Mouse (Mus musculus): ENCODE results near the gene Hes3. TPM values are rescaled to one million over a fixed set of nuclear protein-coding genes. Genes with fewer than 3 reads are reported as not detected.
A peak's percentile ranks its signal among the peaks of the same experiment; 100 is the strongest.

Hes3 gene
- polyA plus RNA-seq, 1 experiment from 2014 or later, result not detected

DNA sequence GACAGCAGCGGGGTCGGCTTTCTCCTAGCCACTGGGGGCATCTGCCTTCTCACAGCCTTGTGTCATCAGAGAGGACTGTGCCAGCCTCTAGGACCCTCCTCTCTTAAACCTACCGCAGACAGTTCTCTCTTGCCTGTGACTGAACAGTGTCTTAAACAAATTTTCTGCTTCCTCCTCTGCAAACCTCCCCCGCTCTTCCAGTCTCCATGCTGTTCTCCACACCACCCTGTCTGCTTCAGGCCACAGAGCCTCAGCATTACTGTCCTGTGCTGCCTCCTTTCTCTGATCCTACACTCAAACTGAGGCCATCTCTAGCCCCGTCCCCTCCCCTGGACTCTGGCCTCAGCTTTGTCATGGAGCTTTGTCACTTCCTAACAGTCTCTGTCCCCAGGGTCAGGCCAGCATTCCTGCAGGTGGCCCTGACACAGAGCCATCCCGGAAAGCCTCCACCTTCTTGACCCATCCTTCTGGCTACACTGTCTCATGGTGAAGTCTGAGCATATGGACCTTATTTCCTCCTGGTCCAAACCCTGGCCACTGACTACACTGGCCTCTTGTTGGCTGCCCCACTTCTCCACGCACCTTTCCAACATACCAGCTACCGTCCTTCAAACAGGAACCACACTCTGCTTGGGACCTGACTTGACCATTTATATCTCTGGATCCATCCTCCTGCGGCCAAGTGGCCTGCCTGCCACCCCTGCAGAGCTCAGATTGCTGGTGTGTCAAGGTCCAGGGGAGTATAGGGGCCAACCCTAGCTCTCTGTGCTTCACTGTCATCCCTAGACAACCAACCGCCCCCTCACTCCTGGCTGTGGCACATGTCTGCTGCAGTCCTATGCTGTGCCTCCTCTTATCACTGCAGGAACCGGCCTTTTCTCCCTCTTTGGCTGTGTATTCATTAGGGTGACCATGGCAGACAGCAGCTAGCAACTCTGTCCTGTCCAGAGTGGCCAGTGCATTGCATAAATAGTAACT lies 46.6 kb downstream of the Hes3 start:
- Histone ChIP-seq H3K27me3 (ENCODE audit: insufficient read depth, low read length) (no peaks in the 10 kb centered on the region), H3K4me1 (ENCODE audit: insufficient read depth, low read length) (no peaks in the 10 kb centered on the region; the same call in 1 of the 2 replicates), H3K9me3 (ENCODE audit: low read length) (no peaks in the 10 kb centered on the region), H3K4me3 (ENCODE audit: low read length) (no peak overlapping the region), H3K36me3 (ENCODE audit: insufficient read depth, low read length) (no peaks in the 10 kb centered on the region), H3K9ac (replicated peaks; ENCODE audit: low read length) (no peak overlapping the region), H3K4me2 (replicated peaks; ENCODE audit: low read depth, low read length) (no peak overlapping the region), H3K27ac (ENCODE audit: low read length) (no peak overlapping the region)
- ATAC-seq (ENCODE audit: low FRiP score, low TSS enrichment), result no peak
- WGBS, result 59% methylated on average over 11 of the region's 11 CpGs

DNA sequence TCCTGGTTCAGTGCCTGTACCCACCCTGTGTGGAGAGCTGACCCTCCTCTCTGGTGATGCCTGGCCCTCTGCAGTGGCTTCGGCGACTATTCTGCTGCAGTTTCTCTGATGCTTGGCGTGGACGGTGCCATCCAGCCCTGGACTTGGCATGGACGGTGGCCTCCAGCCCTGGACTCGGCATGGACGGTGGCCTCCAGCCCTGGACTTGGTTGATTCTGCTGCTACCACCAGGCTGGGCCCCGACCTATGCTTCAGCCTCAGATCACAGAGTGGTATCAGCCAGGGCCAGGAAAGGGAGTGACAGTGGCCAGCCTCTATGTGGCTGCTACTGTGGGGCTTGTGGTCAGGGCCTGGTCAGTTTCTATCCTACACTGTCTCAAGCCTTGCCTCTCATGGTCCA lies 47.5 kb downstream of the Hes3 start:
- 95% methylated on average over 8 of the region's 8 CpGs for WGBS
- Histone ChIP-seq H3K4me3 (ENCODE audit: low read length) (no peak overlapping the region), H3K4me2 (replicated peaks; ENCODE audit: low read depth, low read length) (no peak overlapping the region), H3K9ac (replicated peaks; ENCODE audit: low read length) (no peak overlapping the region), H3K9me3 (ENCODE audit: low read length) (no peaks in the 10 kb centered on the region), H3K36me3 (ENCODE audit: insufficient read depth, low read length) (no peaks in the 10 kb centered on the region), H3K4me1 (ENCODE audit: insufficient read depth, low read length) (no peaks in the 10 kb centered on the region; the same call in 1 of the 2 replicates), H3K27ac (ENCODE audit: low read length) (0 out of 2 replicates have a peak overlapping the region, but pooled peaks have one; percentile 6), H3K27me3 (ENCODE audit: insufficient read depth, low read length) (no peaks in the 10 kb centered on the region)
- no peak for ATAC-seq (ENCODE audit: low FRiP score, low TSS enrichment)

DNA sequence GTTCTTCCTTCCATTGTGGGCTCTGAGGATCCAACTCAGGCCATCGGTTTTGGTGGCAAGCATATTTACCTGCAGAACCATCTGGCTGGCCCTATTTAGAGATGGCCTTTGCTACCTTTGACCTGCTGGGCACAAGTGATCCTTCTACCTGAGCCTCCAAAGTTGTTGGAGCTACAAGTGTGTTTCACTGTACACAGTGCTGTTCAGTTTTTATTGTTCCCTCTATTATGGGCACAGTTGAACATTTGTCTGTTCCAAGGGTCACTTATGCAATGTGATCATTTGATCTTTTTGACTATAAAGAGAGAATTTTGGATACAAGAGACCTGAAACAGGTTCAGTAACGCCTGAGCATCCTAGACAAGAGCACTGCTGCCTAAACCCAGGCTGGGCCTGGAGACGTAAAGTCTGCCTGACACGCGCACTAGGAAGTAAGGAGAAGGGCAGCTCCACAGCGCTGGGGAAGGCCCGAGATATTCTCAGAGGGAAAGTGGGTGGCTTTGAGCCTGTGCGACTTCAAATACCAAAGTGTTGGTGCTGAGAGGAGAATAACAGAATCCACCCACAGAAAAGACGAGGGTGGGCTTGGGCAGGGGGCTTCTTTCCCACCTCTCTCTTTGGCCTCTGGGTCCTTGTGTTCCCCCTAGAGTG lies 48.1 kb downstream of the Hes3 start:
- H3K9me3 ChIP-seq (ENCODE audit: low read length), result no peaks in the 10 kb centered on the region
- H3K4me3 ChIP-seq (ENCODE audit: low read length), result no peak overlapping the region
- no peaks in the 10 kb centered on the region; the same call in 1 of the 2 replicates for H3K4me1 ChIP-seq (ENCODE audit: insufficient read depth, low read length)
- H3K9ac ChIP-seq (replicated peaks; ENCODE audit: low read length), result no peak overlapping the region
- ATAC-seq (ENCODE audit: low FRiP score, low TSS enrichment), result no peak
- no peak overlapping the region for H3K4me2 ChIP-seq (replicated peaks; ENCODE audit: low read depth, low read length)
- H3K27ac ChIP-seq (ENCODE audit: low read length), result no peak overlapping the region
- H3K27me3 ChIP-seq (ENCODE audit: insufficient read depth, low read length), result no peaks in the 10 kb centered on the region
- 84% methylated on average over 9 of the region's 9 CpGs for WGBS
- no peaks in the 10 kb centered on the region for H3K36me3 ChIP-seq (ENCODE audit: insufficient read depth, low read length)

GRCm38 (mm10) chr4:152239974-152240373 lies 51.5 kb downstream of the Hes3 start:
- Histone ChIP-seq H3K9ac (replicated peaks; ENCODE audit: low read length) (no peak overlapping the region), H3K27me3 (ENCODE audit: insufficient read depth, low read length) (no peaks in the 10 kb centered on the region), H3K36me3 (ENCODE audit: insufficient read depth, low read length) (no peaks in the 10 kb centered on the region), H3K27ac (ENCODE audit: low read length) (no peak overlapping the region), H3K4me2 (replicated peaks; ENCODE audit: low read depth, low read length) (no peak overlapping the region), H3K4me3 (ENCODE audit: low read length) (no peak overlapping the region), H3K4me1 (ENCODE audit: insufficient read depth, low read length) (no peaks in the 10 kb centered on the region; the same call in 1 of the 2 replicates), H3K9me3 (ENCODE audit: low read length) (no peaks in the 10 kb centered on the region)
- ATAC-seq (ENCODE audit: low FRiP score, low TSS enrichment), result no peak
- WGBS, result 74% methylated on average over 4 of the region's 4 CpGs

Other genes with a start within 250 kb of the Hes3 start
- gene Plekhg5, start 219.2 kb downstream of the Hes3 start, polyA plus RNA-seq (2015; fragmentation: Nextera tagmentation; extraction: Ambion mirVana), result 25.5 and 28.1 TPM in 2 replicates
- gene Tnfrsf25, start 175.7 kb downstream of the Hes3 start, polyA plus RNA-seq (2015; fragmentation: Nextera tagmentation; extraction: Ambion mirVana), result 1.9 and 3.0 TPM in 2 replicates
- 22.2 and 30.6 TPM in 2 replicates for gene Espn, start 139.3 kb downstream of the Hes3 start, polyA plus RNA-seq (2015; fragmentation: Nextera tagmentation; extraction: Ambion mirVana)
- 0.14 and 0.57 TPM in 2 replicates for gene Hes2, start 132.8 kb downstream of the Hes3 start, polyA plus RNA-seq (2015; fragmentation: Nextera tagmentation; extraction: Ambion mirVana)
- 75.1 and 76.4 TPM in 2 replicates for gene Acot7, start 113.5 kb downstream of the Hes3 start, polyA plus RNA-seq (2015; fragmentation: Nextera tagmentation; extraction: Ambion mirVana)
- 5.3 and 6.2 TPM in 2 replicates for gene Gpr153, start 17.4 kb downstream of the Hes3 start, polyA plus RNA-seq (2015; fragmentation: Nextera tagmentation; extraction: Ambion mirVana)
- 32.0 and 32.6 TPM in 2 replicates for gene Icmt, start 5.6 kb upstream of the Hes3 start, polyA plus RNA-seq (2015; fragmentation: Nextera tagmentation; extraction: Ambion mirVana)
- 1.2 and 1.6 TPM in 2 replicates for gene Rnf207, start 27.3 kb upstream of the Hes3 start, polyA plus RNA-seq (2015; fragmentation: Nextera tagmentation; extraction: Ambion mirVana)
- gene Rpl22, start 34.1 kb upstream of the Hes3 start, polyA plus RNA-seq (2015; fragmentation: Nextera tagmentation; extraction: Ambion mirVana), result 295 and 333 TPM in 2 replicates
- gene Chd5, start 47.0 kb upstream of the Hes3 start, polyA plus RNA-seq (2015; fragmentation: Nextera tagmentation; extraction: Ambion mirVana), result 0.12 and 0.35 TPM in 2 replicates
- 5.0 and 5.2 TPM in 2 replicates for gene Nphp4, start 185.0 kb upstream of the Hes3 start, polyA plus RNA-seq (2015; fragmentation: Nextera tagmentation; extraction: Ambion mirVana)
- gene Kcnab2, start 186.2 kb upstream of the Hes3 start, polyA plus RNA-seq (2015; fragmentation: Nextera tagmentation; extraction: Ambion mirVana), result 5.9 and 6.6 TPM in 2 replicates